Mouse (Mus musculus) left cerebral cortex, adult 8-10 months (tissue): ENCODE results near the gene Ak5. TPM values are rescaled to one million over a fixed set of nuclear protein-coding genes. Genes with fewer than 3 reads are reported as not detected.
A peak's percentile ranks its signal among the peaks of the same experiment; 100 is the strongest.

Source experiments
- DNase-seq, 2 experiments: peaks; one replicate each; pipeline ENCODE4 v3.0.0; 2022; ENCODE audit warnings: low spot score in 2 of 2
- total RNA-seq, 4 experiments: library from RNA; stranded (reverse); gene quantifications; 2 replicates each; pipeline ENCODE4 v1.2.4; 2022

Ak5 gene
- total RNA-seq, 4 experiments from 2014 or later, result 126 to 145 (median 135) TPM

DNA sequence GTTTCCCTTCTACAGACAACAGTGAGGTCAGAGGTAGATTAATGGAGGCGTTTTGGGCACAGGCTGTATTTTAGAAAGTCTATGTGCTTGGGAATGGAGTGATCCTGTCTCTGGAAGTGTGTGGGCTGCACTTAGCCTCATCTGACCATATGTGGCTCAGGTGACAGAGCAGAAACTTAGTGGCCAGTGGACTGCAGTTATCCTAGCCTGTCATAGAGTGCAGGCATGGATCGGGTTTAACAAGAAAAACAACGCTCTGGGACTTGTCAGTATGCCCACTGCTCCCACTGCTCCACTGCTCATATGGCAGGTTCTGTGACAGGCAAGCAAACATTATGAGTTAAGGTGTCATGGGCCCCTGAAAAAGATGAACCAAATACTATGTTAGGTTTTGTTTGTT, 148.1 kb downstream of the Ak5 start:
- no peak for DNase-seq

DNA sequence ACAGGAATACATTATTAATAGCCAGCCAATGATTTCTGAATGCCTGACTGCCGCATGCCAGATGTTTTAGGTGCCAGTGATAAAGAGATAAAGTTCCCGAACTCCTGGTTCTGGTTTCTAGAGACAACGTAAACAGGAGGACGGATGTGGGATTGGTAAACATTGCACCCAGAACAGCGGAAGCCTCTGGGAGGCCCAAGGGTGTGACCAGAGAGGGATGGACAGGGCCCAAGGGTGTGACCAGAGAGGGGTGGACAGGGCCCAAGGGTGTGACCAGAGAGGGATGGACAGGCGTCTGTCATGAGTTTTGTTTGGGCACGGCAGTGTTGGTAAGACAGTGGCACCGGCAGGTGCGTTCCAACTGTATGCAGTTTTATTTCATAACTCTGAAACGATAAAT, 148.6 kb downstream of the Ak5 start:
- DNase-seq, result no peak

- DNase-seq, result no peak
Observed at GRCm38 (mm10) chr3:152516569-152516968, 151.6 kb downstream of the Ak5 start.

GRCm38 (mm10) chr3:152515959-152516358, 152.2 kb downstream of the Ak5 start:
- no peak for DNase-seq

GRCm38 (mm10) chr3:152512517-152512916, 155.6 kb downstream of the Ak5 start:
- DNase-seq, result no peak

GRCm38 (mm10) chr3:152509268-152509667, 158.9 kb downstream of the Ak5 start:
- DNase-seq, result no peak

DNA sequence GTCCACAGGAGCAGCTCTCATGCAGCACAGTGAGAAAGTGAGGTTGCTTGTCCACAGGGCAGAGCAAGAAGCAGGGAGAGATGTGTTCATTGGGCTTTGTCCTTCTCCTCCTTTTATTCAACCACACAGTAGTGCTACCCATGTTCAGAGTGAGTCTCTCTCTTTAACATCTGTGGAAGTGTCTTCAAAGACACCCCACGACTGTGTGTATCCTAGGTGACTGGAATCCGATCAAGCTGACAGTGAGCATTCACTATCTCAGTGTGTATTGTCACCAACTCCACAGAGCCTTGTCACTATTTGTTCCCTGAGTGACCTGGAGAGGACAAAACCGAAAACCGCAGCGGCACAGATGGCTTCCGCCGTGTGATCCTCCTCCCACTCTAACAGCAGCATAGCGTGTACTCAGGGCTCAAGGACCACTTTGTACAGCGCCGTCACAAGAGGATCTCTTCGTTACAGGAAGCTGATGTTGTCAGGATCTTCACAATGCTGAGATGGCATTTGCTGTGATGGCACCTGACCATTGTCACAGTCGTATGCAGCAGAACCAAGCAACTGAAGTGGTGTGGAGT, 159.7 kb downstream of the Ak5 start:
- DNase-seq, result no peak

DNA sequence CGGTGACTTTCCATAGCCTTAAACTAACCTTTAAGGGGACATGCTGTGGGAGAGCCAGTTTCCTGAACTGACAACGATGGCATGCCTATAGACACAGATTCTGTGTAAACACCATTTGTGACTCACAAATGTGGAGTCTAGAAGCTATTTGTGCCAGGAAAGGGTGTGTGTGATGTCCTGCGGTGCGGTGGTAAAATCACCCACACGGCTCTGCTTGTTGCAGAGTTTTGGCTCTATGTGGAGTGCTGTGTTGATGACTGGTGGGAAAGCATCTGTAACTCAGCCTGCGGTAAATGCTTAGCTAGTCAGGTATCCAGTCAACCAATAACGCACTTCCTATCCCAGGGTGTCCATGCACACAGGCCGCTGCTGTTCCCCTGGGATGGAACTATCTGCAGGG, 160.3 kb downstream of the Ak5 start:
- no peak for DNase-seq

- DNase-seq, result no peak
Observed at GRCm38 (mm10) chr3:152498968-152499696, 169.0 kb downstream of the Ak5 start.

DNA sequence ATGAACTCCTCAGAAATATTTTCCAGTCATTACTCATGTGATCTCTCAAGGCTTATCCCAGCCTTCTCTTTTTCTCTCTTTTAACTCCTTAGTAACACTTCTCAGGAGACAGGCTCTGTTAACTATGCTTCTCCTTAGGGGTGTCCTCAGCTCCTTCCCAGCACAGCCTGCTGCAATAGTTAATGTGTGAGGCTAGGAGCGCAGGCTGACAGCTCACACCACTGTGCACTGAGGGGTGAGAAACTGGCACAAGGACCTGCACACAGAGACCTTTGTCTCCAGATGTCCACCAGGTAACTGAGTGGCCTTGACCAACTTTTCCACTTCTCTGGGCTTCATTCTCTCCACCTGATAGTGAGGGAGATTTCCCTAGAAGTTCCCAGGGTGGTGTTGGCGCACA, 170.3 kb downstream of the Ak5 start:
- no peak for DNase-seq

DNA sequence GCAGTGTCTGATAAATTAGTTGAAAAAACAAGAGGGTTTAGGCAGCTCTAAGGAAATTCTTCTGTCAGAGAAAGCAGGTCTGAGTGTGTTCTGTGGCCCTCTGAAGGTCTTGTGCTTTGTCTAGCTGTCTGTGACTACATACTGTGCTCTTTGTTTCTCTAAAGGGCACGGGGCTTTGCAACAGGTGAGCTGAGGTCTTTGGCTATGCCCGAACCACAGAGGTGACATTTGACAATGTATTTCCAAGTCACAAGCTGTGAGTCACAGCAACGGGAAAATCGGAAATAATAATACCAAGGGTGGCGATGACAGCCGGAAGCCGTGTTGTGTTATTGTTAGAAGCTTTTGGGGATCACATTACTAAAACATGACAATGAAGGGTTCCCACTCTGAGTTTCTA, 171.1 kb downstream of the Ak5 start:
- no peak for DNase-seq

DNA sequence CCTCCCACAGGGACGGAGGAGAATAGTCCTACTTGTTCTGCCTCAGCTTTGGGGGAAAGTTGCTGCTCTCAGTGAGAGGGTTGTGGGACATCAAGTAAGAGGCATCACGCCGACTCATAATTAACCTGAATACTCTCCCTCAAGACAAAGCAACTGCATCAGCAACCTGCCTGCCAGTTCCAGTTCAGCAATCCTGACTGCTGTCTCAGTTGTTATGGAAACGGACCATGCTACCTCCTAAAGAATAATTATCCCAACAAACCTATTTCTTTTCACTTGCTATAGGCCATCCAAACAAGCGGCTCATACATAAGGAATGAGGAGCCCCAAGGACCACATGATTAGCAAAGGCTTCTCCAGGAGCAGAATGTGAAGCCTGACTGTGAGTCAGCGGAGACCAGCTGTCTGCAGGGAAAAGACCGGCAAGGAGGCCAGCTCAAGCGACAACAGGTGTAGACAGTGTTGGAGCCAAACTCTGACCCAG, 172.7 kb downstream of the Ak5 start:
- no peak for DNase-seq

DNA sequence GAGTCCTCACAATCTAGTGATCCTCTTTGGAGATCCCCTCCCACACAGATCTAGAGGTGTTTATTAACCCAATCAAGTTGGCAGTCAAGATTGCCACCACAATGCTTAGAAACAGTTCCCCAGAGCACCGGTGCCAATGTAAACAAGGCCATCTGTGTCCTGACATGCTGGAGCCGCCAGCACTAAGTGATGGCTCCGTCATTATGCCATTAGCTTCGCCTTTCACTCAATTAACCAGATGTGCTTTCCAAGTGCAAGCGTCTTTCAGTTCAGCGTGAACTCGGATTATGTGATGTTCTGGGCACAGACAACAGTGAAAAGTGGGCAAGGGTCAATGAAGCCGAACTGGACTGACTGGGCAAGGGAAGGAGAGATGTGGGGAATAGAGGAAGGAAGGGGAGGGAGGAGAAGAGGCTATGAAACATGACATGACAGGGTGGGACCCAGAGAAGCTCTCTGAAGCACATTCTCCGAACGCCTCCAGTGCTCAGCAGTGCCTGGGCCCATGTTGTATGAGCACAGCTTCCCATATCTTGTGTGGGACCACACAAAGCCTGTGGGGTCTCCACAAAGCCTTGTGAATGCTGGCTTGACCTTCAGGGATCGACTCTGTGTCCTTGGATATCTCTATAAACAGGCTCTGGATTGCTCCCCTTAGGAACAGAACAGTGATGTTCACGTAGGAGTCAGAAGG, 173.3 kb downstream of the Ak5 start:
- no peak for DNase-seq

DNA sequence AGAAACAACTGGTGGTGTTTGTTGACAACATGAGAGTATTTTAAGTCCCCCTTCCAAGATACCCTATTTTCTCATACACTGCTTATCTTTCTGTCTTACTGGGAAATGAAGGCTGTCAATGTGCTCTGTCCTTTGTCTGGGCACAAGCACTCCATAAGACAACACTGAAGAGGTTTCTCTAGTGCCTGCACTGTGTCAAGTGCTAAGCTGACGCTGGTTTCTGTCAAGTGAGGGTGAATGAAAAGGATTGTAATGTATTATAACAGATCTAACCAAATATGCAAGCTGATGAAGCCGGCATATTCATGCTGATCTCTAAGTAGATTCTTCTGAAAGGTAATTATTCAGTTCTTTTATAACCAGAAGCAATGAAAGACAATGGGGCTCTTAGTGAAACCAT, 174.3 kb downstream of the Ak5 start:
- DNase-seq, result no peak

- DNase-seq, result no peak
Observed at GRCm38 (mm10) chr3:152492241-152492640, 175.9 kb downstream of the Ak5 start.

DNA sequence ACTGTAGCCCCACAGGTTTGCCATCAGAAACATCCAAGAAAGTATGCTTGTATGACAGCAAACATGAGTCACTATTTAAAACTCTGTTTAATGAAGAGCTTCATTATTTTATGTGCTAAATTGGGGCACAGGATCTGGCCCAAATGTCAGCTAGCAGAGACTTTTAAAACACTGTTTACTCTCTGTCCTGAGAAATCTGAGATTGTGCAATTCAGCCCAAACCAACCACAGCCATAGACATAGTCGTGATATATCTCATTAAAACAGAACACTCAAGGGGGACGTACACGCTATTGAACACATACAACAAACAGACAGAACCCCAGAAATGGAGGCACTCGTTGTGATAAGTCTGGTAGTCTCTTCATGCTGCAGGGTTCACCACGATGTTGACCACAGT, 177.7 kb downstream of the Ak5 start:
- DNase-seq, result no peak

- DNase-seq, result no peak
Observed at GRCm38 (mm10) chr3:152488964-152489363, 179.2 kb downstream of the Ak5 start.

DNA sequence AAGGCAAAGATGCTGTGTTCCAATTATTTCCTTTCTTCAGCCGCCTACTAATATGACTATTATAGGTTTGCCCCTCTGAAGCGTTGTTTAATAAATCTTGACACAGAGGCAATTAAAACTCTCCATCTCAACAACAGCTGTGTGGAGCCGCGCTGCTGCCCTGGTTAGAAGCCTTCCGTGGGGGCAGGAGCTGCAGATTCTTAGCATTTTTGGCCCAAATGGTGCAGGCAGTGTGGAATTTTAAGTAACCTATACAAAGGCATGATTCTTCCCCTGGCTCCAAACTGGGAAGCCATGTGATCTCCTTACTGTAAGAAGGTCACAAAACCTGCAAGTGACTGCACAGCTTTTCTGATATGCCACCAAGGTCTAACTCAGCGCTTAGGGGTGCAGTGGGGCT, 184.0 kb downstream of the Ak5 start:
- DNase-seq, result peak in 1 of 2 experiments; percentile 61

- DNase-seq, result no peak
Observed at GRCm38 (mm10) chr3:152483800-152484199, 184.4 kb downstream of the Ak5 start.

DNA sequence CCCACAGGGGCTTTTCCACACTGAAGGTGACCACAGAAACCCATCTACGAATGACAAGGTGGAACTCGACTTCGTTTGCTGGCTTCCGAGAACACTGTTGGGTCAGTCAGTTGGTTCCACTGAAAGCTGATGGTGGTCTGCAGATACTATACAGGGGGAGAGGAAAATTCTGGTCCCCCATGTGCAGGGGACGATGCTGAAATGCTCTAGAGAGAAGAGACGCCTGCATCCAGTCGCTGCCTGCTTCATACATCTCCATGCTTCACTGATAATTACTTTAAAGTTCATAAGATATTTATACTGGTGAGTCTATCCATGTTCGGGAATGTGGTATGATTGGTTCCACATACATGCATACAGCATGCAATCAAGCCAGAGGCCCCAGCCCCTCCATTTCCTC, 186.0 kb downstream of the Ak5 start:
- no peak for DNase-seq

- DNase-seq, result no peak
Observed at GRCm38 (mm10) chr3:152480336-152480735, 187.8 kb downstream of the Ak5 start.

DNA sequence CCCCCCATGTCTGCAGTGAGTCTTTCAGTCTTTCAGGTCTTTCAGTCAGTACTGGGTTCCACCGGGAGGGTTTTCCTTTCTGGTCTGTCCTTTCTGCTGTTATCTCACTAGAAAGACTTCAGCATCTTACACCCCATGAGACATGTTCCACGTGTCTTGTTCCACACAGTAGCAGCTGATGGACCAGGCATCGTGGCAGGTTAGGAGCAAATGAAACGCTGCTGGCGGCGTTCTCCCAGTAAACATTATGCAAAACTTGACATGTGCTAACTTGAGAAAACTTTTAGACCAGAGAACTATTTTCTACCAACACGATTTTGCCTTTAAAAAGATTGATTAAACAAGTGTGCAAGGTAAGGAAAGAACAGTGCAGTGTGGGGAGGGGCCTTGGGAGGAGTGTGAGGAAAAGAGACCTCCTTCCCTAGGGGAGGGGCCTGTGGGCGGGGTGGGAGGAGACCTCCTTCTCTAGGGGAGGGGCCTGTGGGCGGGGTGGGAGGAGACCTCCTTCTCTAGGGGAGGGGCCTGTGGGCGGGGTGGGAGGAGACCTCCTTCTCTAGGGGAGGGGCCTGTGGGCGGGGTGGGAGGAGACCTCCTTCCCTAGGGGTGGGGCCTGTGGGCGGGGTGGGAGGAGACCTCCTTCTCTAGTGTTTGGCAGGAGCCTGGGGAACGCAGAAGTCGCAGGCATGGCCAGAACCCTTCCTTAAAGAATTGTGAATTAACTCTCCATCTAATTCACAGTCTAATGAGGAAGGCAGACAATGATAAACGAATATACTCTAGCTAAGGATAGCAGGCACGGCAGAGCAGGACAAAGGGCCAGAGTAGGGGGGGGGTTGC, 189.3 kb downstream of the Ak5 start:
- no peak for DNase-seq
